Mouse (Mus musculus): Measurements from ENCODE around the gene Mgll.

- TF ChIP-seq POLR2A (IDR thresholded peaks at IDR 0.05; ENCODE audit: extremely low read depth, insufficient read depth, low read length) (no peak), CTCF (IDR thresholded peaks at IDR 0.05; ENCODE audit: low read depth, low read length) (no peak)
These were observed 96.6 kb downstream of the Mgll start for GRCm38 (mm10) chr6:88820853-88821252.
